Mouse (Mus musculus): Measurements from ENCODE around the gene Tdrkh.

Tdrkh gene

GRCm38 (mm10) chr3:94391001-94391400 lies 22.1 kb upstream of the Tdrkh start:
- no peak for DNase-seq

GRCm38 (mm10) chr3:94392128-94392527 lies 20.9 kb upstream of the Tdrkh start:
- no peak for DNase-seq

- no peak for DNase-seq
These were observed 20.0 kb upstream of the Tdrkh start for GRCm38 (mm10) chr3:94393049-94393448.

GRCm38 (mm10) chr3:94396336-94396735 lies 16.7 kb upstream of the Tdrkh start:
- no peak for DNase-seq

- DNase-seq, result no peak
These were observed 16.2 kb upstream of the Tdrkh start for GRCm38 (mm10) chr3:94396851-94397250.

GRCm38 (mm10) chr3:94398217-94398616 lies 14.9 kb upstream of the Tdrkh start, which contains the start of gene Lingo4:
Gene Lingo4 (plus strand): TSS chr3:94398517.
- DNase-seq, result no peak

GRCm38 (mm10) chr3:94398943-94399481 lies 14.1 kb upstream of the Tdrkh start:
- DNase-seq, result no peak

GRCm38 (mm10) chr3:94399663-94400310 lies 13.3 kb upstream of the Tdrkh start:
- no peak for DNase-seq

- DNase-seq, result no peak
These were observed 10.6 kb upstream of the Tdrkh start for GRCm38 (mm10) chr3:94402451-94402850.

- DNase-seq, result no peak
These were observed 8.6 kb upstream of the Tdrkh start for GRCm38 (mm10) chr3:94404366-94405054.

GRCm38 (mm10) chr3:94405561-94405960 lies 7.5 kb upstream of the Tdrkh start:
- DNase-seq, result no peak

- no peak for DNase-seq
These were observed 543 bp upstream of the Tdrkh start for GRCm38 (mm10) chr3:94412530-94412929.

GRCm38 (mm10) chr3:94430980-94431379 lies 17.9 kb downstream of the Tdrkh start:
- no peak for DNase-seq

- no peak for DNase-seq
These were observed 21.2 kb downstream of the Tdrkh start for GRCm38 (mm10) chr3:94434305-94434704.

GRCm38 (mm10) chr3:94436420-94436819 lies 23.3 kb downstream of the Tdrkh start:
- DNase-seq, result no peak

GRCm38 (mm10) chr3:94441182-94441581 lies 28.1 kb downstream of the Tdrkh start:
- DNase-seq, result peak in 1 of 2 experiments; percentile 8

- peak; percentile 95 to 97 for DNase-seq
These were observed 30.0 kb downstream of the Tdrkh start, which contains the start of gene Mrpl9 for GRCm38 (mm10) chr3:94442951-94443596. Gene Mrpl9 (plus strand): TSS chr3:94443318.

GRCm38 (mm10) chr3:94443597-94443964 lies 30.5 kb downstream of the Tdrkh start, which contains the start of gene Oaz3:
Gene Oaz3 (minus strand): TSS chr3:94443915.
- no peak for DNase-seq

GRCm38 (mm10) chr3:94449377-94449776 lies 36.3 kb downstream of the Tdrkh start:
- DNase-seq, result no peak

- peak; percentile 70 to 71 for DNase-seq
These were observed 43.5 kb downstream of the Tdrkh start for GRCm38 (mm10) chr3:94456529-94457000.

GRCm38 (mm10) chr3:94457055-94457454 lies 44.0 kb downstream of the Tdrkh start:
- no peak for DNase-seq

GRCm38 (mm10) chr3:94459834-94460233 lies 46.8 kb downstream of the Tdrkh start:
- no peak for DNase-seq

GRCm38 (mm10) chr3:94463926-94464578 lies 51.0 kb downstream of the Tdrkh start:
- DNase-seq, result no peak

All from B cell, adult 2 months (primary cell).